Mouse (Mus musculus): ENCODE measurements at regions not wholly inside any gene's neighbourhood (a gene's known extent, or its start where the extent isn't known, plus 50 kb on each side); places are given as distances from the start of the nearest gene placed in this dataset.

GRCm38 (mm10) chr4:105910666-105911065 lies 121.0 kb downstream of the Gm12728 start:
- ATAC-seq (replicated peaks; ENCODE audit: poor library complexity, severe bottlenecking): no peak

DNA sequence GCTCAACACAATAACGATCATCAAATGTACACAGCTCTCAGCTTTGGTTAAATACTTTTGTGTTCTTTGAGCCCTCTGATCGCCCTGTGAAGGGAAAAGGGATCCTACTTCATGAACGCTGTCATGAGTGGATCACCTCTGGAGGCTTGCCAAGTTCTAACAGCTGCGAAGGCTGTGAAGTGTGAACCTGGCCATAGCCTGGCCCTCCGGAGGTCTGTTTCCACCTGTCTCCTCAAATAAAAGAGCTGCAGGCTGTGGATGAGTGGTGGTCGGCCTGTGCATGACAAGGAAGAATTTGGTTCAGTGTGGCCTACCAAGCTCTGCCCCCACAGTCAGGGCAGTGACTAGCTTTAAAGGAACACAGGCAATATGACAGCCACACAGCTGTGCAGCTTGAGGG lies 122.0 kb downstream of the Gm12728 start:
- ATAC-seq (replicated peaks; ENCODE audit: poor library complexity, severe bottlenecking): no peak

GRCm38 (mm10) chr4:105912296-105912695 lies 122.6 kb downstream of the Gm12728 start:
- ATAC-seq (replicated peaks; ENCODE audit: poor library complexity, severe bottlenecking): no peak

GRCm38 (mm10) chr4:105914996-105915395 lies 125.3 kb downstream of the Gm12728 start:
- ATAC-seq (replicated peaks; ENCODE audit: poor library complexity, severe bottlenecking): peak; percentile 56

DNA sequence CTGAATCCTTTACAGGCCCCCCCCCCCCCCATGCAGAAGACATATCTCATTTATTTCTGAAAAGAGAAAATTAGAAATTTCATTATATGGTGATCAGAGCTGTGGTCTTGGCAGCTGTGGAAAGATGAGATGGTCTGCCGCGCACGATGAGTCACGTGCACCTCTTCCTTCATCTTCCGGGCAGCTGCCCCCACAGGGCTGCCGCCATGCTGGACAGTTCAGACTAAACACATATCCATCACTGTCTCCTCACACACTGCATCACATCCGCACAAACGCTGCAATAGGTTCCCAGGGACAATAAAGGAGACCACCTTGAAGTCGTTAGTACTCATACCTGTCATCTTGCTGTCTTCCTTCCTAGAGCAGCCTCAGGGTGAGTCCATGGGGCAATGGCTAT lies 126.6 kb downstream of the Gm12728 start:
- ATAC-seq (replicated peaks; ENCODE audit: poor library complexity, severe bottlenecking): no peak

- ATAC-seq (replicated peaks; ENCODE audit: poor library complexity, severe bottlenecking): no peak
Observed at GRCm38 (mm10) chr4:105924781-105925382, 135.2 kb downstream of the Gm12728 start.

DNA sequence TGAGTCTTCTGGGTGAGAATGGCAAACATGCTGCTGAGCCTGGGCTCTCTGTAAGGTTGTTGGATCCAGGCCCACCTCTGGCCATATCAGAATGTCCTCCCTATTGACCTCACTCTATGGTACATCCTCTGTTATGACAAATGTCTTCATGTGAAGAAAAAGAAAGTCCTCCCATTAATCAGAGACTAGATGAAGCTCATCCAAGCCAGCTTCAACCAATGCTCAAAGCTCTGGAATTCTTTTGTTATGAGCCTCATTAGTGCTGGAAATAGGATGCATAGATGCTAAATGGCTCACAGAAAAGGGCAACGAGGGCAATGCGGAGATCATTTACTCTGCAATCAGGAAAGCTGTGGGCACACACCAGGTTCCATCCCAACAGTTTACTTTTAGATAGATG lies 135.8 kb downstream of the Gm12728 start:
- no peak for ATAC-seq (replicated peaks; ENCODE audit: poor library complexity, severe bottlenecking)

- peak; percentile 68 for ATAC-seq (replicated peaks; ENCODE audit: poor library complexity, severe bottlenecking)
Observed at GRCm38 (mm10) chr4:105929658-105930057, 140.0 kb downstream of the Gm12728 start.

DNA sequence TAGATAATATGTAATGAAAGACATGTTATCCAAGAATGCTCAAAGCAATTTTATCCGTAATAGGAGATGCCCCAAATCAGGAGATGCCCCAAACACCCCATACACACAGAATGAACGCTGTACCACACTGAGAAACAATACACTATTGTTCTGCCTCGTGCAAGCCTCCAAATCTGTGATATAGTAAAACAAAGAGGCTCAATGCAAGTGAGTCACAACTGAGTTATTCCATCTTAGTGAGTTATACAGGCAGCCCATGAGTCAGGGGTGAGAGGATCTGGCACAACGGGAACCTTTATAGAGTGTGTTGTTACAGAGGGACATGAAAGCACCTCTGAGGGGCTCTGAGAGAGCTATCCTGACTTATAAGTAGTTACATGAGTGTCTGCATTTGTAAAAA lies 145.3 kb downstream of the Gm12728 start:
- no peak for ATAC-seq (replicated peaks; ENCODE audit: poor library complexity, severe bottlenecking)

DNA sequence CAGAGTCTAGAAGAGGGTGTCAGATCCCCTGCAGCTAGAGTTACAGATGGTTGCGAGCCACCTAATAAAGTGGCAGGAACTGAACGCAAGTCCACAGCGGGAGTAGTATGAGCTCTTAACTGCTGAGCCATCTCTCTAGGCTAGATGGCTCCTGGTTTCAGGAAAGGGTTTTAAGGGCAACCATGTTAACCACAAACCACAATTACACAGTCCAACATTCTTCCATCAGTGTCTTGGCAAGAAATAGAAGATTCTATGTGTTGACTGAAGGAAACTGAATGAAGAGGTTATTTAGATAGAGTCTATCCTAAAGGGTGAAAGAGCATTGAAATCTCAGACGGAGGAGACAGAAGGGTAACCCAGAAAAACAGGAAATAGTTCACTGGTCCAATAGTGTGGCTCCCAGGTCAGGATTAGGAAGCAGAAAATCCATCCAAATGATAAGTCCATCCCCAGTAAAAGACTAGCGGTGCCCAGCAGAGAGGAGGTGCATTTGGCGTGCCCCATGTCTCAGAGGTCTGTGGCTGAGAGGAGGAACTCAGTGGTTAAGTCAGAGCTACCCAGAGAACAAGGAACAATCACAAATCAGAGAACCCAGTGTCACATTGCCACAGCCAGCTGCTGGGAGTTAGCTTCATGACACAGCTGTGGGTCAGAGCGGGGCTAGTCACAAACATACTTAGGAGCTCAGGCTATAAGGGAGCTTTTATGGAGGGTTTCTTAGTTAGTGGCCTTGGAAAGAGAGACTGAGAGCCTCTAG lies 147.3 kb downstream of the Gm12728 start:
- ATAC-seq (replicated peaks; ENCODE audit: poor library complexity, severe bottlenecking): peak; percentile 58

GRCm38 (mm10) chr4:105937587-105937986 lies 147.9 kb downstream of the Gm12728 start:
- ATAC-seq (replicated peaks; ENCODE audit: poor library complexity, severe bottlenecking): 0 out of 2 replicates have a peak, but pooled peaks have one; percentile 2

GRCm38 (mm10) chr4:105938886-105939285 lies 149.2 kb downstream of the Gm12728 start:
- ATAC-seq (replicated peaks; ENCODE audit: poor library complexity, severe bottlenecking): no peak

DNA sequence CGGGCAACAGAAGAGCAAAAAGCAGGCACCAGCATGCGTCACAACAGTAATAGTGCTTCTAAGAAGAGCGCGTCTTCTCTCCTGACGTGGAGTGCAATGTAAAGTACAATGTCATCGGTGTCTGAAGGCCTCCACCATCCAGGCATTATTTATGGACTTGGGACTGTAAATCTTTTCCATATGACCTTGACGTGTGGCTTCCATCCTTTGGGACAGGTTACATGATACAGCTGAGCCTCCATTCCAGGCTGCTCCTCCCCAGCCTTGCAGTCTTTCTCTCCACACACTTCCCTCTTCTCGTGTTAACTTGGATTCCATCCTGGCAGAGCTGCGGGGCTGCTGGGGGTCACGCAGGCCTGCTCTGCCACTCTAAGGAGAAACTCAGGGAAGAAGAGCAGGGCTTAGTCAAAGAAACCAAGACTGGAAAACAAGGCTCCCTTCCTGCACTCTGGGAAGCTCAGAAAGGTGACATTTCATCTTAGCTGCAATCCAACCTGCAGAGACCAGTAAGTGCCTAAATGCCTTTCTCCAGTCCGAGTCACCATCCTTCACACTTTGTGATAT lies 150.0 kb downstream of the Gm12728 start:
- ATAC-seq (replicated peaks; ENCODE audit: poor library complexity, severe bottlenecking): no peak

DNA sequence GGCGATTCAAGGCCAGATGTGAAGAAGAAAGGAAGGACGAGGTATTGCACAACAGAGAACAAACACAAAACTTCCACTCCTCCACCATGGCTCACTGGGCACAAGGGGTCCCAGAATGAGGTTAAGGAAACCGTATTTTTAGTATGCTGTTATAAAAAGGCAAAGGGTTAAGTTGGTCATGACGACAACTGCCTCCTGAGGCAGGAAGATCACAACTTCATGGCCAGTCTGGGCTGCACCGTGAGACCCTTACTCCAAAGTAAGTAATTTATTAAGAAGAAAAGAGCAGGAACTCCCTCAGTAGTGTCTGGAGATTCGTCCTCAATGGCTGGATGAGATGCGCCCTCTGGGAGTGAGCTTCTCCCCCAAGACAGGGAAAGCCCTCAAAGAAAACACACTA lies 151.2 kb downstream of the Gm12728 start:
- ATAC-seq (replicated peaks; ENCODE audit: poor library complexity, severe bottlenecking): no peak; the same call in 1 of the 2 replicates

GRCm38 (mm10) chr4:105941785-105942184 lies 152.1 kb downstream of the Gm12728 start:
- ATAC-seq (replicated peaks; ENCODE audit: poor library complexity, severe bottlenecking): peak; percentile 48; the same call in 1 of the 2 replicates

- ATAC-seq (replicated peaks; ENCODE audit: poor library complexity, severe bottlenecking): no peak
Observed at GRCm38 (mm10) chr4:105944962-105945361, 155.3 kb downstream of the Gm12728 start.

GRCm38 (mm10) chr4:105945921-105946320 lies 156.3 kb downstream of the Gm12728 start:
- no peak for ATAC-seq (replicated peaks; ENCODE audit: poor library complexity, severe bottlenecking)

- no peak for ATAC-seq (replicated peaks; ENCODE audit: poor library complexity, severe bottlenecking)
Observed at GRCm38 (mm10) chr4:105948326-105948725, 158.7 kb downstream of the Gm12728 start.

GRCm38 (mm10) chr4:105952406-105952805 lies 162.7 kb downstream of the Gm12728 start:
- no peak for ATAC-seq (replicated peaks; ENCODE audit: poor library complexity, severe bottlenecking)

- ATAC-seq (replicated peaks; ENCODE audit: poor library complexity, severe bottlenecking): no peak
Observed at GRCm38 (mm10) chr4:105956516-105956915, 166.8 kb downstream of the Gm12728 start.

DNA sequence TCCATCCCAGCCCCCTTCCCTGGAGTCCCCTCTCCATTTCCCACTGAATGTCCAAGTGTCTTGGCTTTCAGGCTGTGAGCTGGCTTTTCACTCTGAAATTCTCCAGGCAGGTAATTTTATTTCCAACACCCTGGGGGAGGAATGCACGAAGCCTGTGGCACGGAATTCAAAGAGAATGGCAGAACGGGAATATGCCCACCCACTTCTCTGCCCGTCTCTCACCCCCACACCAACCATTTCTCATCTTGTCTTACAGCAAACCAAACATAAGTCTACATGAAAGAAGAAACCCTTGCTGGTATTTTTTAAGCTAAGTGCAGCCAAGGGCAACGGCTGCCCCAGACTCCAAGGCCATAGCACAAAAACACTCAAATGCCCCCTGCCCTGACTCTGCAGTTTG lies 168.7 kb downstream of the Gm12728 start:
- ATAC-seq (replicated peaks; ENCODE audit: poor library complexity, severe bottlenecking): no peak
